Mouse (Mus musculus) ES-Bruce4 (cell line): ENCODE results near the gene Lclat1.

ENCODE experiments used
- CTCF ChIP-seq: IDR thresholded peaks from one replicate; pipeline ENCODE4 v1.8.1; 2011; ENCODE audit warnings: low read depth, low read length
- EP300 ChIP-seq: IDR thresholded peaks from 2 replicates; pipeline ENCODE4 v1.6.1; 2011; ENCODE audit warnings: low read depth, low read length; ENCODE audit not compliant: insufficient read depth
- POLR2A ChIP-seq: IDR thresholded peaks from one replicate; pipeline ENCODE4 v1.8.1; 2011; ENCODE audit warnings: low read length; ENCODE audit not compliant: insufficient read depth

DNA sequence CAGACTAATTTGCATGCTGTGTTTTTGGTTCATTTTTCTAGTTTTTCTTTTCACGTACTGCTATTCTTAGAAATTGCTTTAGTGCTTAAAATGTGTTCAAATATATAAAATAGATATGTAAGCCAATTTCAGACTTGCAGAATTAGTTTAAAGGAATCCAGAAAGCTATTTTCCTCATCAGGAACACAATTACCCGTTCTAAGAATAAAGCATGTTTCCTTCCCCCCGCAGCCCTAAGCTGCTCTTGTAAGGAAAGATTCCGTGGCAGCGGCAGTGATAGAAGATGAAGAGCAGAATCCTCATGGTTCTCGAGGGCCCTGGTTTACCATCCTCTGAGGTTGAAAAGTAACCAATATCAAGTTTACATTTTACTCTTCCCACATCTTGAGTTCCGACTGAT is 113.0 kb downstream of the Lclat1 start:
- TF ChIP-seq POLR2A (no peak), CTCF (no peak), EP300 (no peak)
